Mouse (Mus musculus) cerebellum, postnatal 25 days (tissue): ENCODE measurements around the gene Gm136.

Experiments
- DNase-seq, 2 experiments: peaks; one replicate each; pipeline ENCODE4 v3.0.0; 2021; ENCODE audit warnings: mixed read lengths in 2 of 2

Gene Gm136

GRCm38 (mm10) chr4:34708127-34708526, 47.9 kb downstream of the Gm136 start:
- no peak for DNase-seq

DNA sequence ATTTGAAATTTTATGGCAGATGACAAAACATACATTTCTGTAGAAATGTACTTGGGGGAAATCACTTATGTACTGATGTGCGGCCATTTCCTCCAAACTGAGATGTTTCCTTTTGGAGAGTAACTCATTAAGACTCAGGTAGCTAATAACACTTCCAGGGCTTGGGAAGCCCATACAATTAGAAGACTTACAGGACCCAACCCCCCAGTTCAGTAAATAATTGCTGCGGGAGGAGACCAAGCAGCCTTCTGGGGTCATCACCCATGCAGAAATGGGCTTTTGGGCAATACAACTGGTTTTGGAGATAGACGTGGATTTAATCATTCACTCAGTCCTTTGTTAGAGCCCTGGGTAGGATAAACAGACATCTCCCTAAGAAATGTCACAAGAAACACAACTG, 48.8 kb downstream of the Gm136 start:
- DNase-seq, result no peak

GRCm38 (mm10) chr4:34703029-34703428, 53.0 kb downstream of the Gm136 start:
- DNase-seq, result no peak

DNA sequence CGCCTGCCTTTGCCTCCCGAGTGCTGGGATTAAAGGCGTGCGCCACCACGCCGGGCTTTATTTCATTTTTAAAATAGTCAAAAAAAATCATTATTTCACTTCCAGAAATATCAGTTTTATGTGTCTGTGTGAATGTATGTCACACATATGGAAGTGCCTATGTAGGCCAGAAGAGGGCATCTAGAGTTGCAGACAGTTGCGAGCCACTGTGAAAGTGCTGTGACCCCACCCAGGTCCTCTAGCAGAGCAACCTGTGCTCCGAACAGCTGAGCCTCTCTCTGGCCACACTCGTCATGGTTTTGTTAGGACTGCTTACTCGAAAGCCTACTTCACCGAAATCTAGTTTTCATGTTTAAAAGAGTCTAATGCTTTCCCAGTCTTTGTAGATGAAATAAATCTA, 53.8 kb downstream of the Gm136 start:
- no peak for DNase-seq

- peak; percentile 30 to 69 for DNase-seq
Measured at GRCm38 (mm10) chr4:34701528-34701927, 54.5 kb downstream of the Gm136 start.
